Mouse (Mus musculus) testis, adult 2 months (tissue): ENCODE measurements around the gene Opn1sw. TPM values are rescaled to one million over a fixed set of nuclear protein-coding genes. Genes with fewer than 3 reads are reported as not detected.
"Not testable (repeated sequence)": the region's sequence is repeated elsewhere in the genome, so short reads cannot be mapped to it uniquely, and the experiment has no call there.

ENCODE experiments used
- H3K27ac ChIP-seq: fragments of 200-500 bp; 2 replicates; pipeline ENCODE4 v1.5.1; 2012; ENCODE audit warnings: low read depth, low read length; ENCODE audit not compliant: control insufficient read depth, insufficient read depth
- H3K27me3 ChIP-seq: fragments of 200-500 bp; 2 replicates; pipeline ENCODE4 v1.6.1; 2012; ENCODE audit warnings: mild to moderate bottlenecking, low read length, moderate library complexity; ENCODE audit not compliant: control insufficient read depth, insufficient read depth
- H3K36me3 ChIP-seq: fragments of 200-500 bp; 2 replicates; pipeline ENCODE4 v1.6.1; 2012; ENCODE audit warnings: mild to moderate bottlenecking, low read length; ENCODE audit not compliant: control insufficient read depth, insufficient read depth
- H3K4me1 ChIP-seq: fragments of 200-500 bp; 2 replicates; pipeline ENCODE4 v1.6.1; 2012; ENCODE audit warnings: low read length; ENCODE audit not compliant: control insufficient read depth, insufficient read depth
- H3K4me3 ChIP-seq: fragments of 200-500 bp; 2 replicates; pipeline ENCODE4 v1.5.1; 2012; ENCODE audit warnings: low read depth, mild to moderate bottlenecking, low read length, moderate library complexity, mixed read lengths; ENCODE audit not compliant: control insufficient read depth
- CTCF ChIP-seq: fragments of 200-500 bp; IDR thresholded peaks from 2 replicates; pipeline ENCODE4 v1.5.1; 2012; ENCODE audit warnings: low read depth, mild to moderate bottlenecking, inconsistent platforms, low read length, moderate library complexity; ENCODE audit not compliant: control insufficient read depth, insufficient read depth, insufficient replicate concordance
- POLR2A ChIP-seq: fragments of 200-500 bp; IDR thresholded peaks from 2 replicates; pipeline ENCODE4 v1.6.1; 2012; ENCODE audit warnings: low read depth, mild to moderate bottlenecking, inconsistent platforms, low read length, moderate library complexity; ENCODE audit not compliant: control insufficient read depth
- polyA plus RNA-seq: library from polyadenylated mRNA; depleted of rRNA; stranded (reverse); fragments of >200 nt; gene quantifications from 2 replicates; pipeline ENCODE4 v1.2.3, GENCODE M21; 2012

Opn1sw gene
- polyA plus RNA-seq, 1 experiment = not detected

GRCm38 (mm10) chr6:29395910-29396713 lies 7.8 kb upstream of the Opn1sw start, which contains the start of gene Ccdc136:
Ccdc136 (plus strand) TSS chr6:29396309.
- H3K36me3 ChIP-seq = no peaks in the 10 kb centered on the region
- peaks cover 9% of the 10 kb centered on the region for H3K4me1 ChIP-seq
- no peaks in the 10 kb centered on the region; the same call in 1 of the 2 replicates for H3K27me3 ChIP-seq
- peak within 1 kb of the TSS; percentile 85 for H3K4me3 ChIP-seq
- no peak within 1 kb of the TSS for H3K27ac ChIP-seq
- TF ChIP-seq CTCF (no peak), POLR2A (no peak)

- Histone ChIP-seq H3K4me3 (no peak overlapping the region), H3K4me1 (peaks cover 9% of the 10 kb centered on the region), H3K27me3 (no peaks in the 10 kb centered on the region; the same call in 1 of the 2 replicates), H3K27ac (no peak overlapping the region), H3K36me3 (no peaks in the 10 kb centered on the region)
- TF ChIP-seq CTCF (no peak), POLR2A (no peak)
These were observed 6.0 kb upstream of the Opn1sw start for GRCm38 (mm10) chr6:29394286-29394685.

- no peaks in the 10 kb centered on the region for H3K36me3 ChIP-seq
- no peak overlapping the region for H3K27ac ChIP-seq
- H3K4me3 ChIP-seq = no peak overlapping the region
- TF ChIP-seq CTCF = no peak
- no peak for TF ChIP-seq POLR2A
- H3K4me1 ChIP-seq = peaks cover 14% of the 10 kb centered on the region
- H3K27me3 ChIP-seq = no peaks in the 10 kb centered on the region; the same call in 1 of the 2 replicates
These were observed 3.5 kb upstream of the Opn1sw start for GRCm38 (mm10) chr6:29391802-29392201.

GRCm38 (mm10) chr6:29391241-29391640 lies 3.0 kb upstream of the Opn1sw start:
- not testable (repeated sequence) for H3K4me3 ChIP-seq, H3K27me3 ChIP-seq, H3K36me3 ChIP-seq, H3K27ac ChIP-seq, H3K4me1 ChIP-seq

GRCm38 (mm10) chr6:29390500-29390899 lies 2.2 kb upstream of the Opn1sw start:
- not testable (repeated sequence) for H3K27me3 ChIP-seq

GRCm38 (mm10) chr6:29389425-29389824 lies 1.2 kb upstream of the Opn1sw start:
- H3K4me3 ChIP-seq = no peak overlapping the region
- no peaks in the 10 kb centered on the region for H3K27me3 ChIP-seq
- H3K27ac ChIP-seq = no peak overlapping the region
- TF ChIP-seq POLR2A = no peak
- TF ChIP-seq CTCF = no peak
- no peaks in the 10 kb centered on the region for H3K36me3 ChIP-seq
- H3K4me1 ChIP-seq = peaks cover 9% of the 10 kb centered on the region

More at GRCm38 (mm10) chr6:29390500-29390899, 2.2 kb upstream of the Opn1sw start:
- not testable (repeated sequence) for H3K4me1 ChIP-seq, H3K27ac ChIP-seq, H3K4me3 ChIP-seq, H3K36me3 ChIP-seq

GRCm38 (mm10) chr6:29388606-29389080 lies 375 bp upstream of the Opn1sw start:
- Histone ChIP-seq H3K36me3 (no peaks in the 10 kb centered on the region), H3K27me3 (no peaks in the 10 kb centered on the region), H3K27ac (no peak overlapping the region), H3K4me1 (peaks cover 9% of the 10 kb centered on the region), H3K4me3 (no peak overlapping the region)
- TF ChIP-seq POLR2A (no peak), CTCF (no peak)
